Mouse (Mus musculus) frontal cortex, postnatal 14 days (tissue): ENCODE results near the gene Gm47996.
"Not testable (repeated sequence)": the region's sequence is repeated elsewhere in the genome, so short reads cannot be mapped to it uniquely, and the experiment has no call there.

ENCODE experiments used
- DNase-seq, 2 experiments: peaks; one replicate each; pipeline ENCODE4 v3.0.0; 2022; ENCODE audit warnings: low spot score in 2 of 2

Gm47996 gene

GRCm38 (mm10) chr1:151209824-151210355, at the start of gene Gm47996:
Gene Gm47996 (plus strand): TSS chr1:151210131.
- not testable (repeated sequence) for DNase-seq

DNA sequence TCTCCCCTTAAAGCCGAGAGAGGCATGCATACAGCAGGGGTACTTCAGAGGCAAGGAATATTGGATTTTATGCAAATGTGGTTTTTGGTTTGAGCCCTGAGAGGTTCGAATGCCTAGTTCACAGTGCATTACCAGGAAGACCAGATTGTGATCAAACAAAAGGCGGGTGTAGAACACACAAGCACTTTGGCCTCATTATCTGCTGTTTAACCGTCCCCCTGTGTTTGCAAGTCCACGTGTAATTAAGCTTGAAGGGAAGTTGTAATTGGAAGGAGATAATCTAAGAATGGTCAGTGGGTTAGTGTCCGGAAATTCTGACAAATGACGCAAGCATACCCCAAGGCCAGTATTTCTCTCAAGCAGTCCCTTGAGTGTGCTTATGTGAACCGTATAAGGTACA, 43.9 kb upstream of the Gm47996 start:
- DNase-seq = no peak

GRCm38 (mm10) chr1:151167297-151168047, 42.5 kb upstream of the Gm47996 start:
- no peak for DNase-seq

DNA sequence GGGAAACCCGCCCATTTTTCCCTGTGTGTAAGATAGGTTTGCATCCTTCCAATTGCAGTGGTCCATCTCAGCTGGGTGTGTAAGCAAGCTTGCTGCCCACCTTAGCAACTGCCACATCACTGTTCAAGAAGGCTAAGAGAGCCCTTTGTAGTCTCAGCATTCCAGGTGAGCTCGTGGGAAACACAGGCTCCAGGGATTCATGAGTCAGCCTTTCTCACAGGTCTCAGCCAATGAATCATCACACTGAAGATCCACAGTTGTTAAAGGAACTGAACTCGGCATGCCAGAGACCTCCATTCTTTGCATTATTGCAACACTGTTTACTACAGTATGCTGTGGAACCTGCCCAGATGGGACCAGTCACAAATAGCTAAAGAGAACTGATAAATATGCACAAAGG, 41.3 kb upstream of the Gm47996 start:
- no peak for DNase-seq

DNA sequence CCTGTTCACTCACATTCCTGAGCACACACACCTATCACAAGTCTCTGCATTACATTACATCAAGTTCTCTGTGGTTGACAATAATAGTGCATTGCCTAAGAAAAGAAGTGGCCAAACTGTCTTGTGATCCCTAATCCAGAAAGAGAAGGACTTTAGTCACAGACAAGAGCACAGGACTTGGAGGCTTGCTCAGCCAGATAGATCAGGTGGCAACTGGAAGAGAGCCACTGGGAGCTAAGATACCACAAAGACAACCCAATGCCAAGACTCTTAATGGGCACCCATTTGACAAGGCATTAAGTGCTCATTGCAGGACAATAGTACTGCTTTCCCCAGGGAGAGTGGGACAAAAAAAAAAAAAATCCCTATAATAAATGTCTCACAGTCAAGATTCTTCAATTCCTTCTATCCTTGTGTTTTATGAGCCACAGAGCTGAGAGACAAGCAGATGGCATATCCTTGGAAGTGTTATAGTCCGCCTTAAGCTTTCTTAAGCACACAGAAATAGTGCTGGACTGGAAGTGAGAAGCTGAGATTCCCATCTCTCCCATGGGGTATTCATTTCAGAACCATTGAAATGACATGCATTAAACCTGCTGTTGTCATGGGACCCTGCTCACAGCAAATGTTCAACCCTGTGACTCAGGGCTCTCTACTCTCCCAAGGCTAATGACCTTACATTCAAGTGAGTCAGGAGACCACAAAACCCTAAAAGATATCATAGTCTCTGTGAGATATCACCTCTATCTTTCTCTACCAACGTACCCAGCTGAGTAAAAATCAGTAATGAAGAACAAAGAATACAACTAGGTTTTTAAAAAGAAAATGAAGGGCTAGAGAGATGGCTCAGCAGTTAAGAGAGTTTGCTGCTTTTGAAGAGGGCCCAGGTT, 38.1 kb upstream of the Gm47996 start:
- no peak for DNase-seq

DNA sequence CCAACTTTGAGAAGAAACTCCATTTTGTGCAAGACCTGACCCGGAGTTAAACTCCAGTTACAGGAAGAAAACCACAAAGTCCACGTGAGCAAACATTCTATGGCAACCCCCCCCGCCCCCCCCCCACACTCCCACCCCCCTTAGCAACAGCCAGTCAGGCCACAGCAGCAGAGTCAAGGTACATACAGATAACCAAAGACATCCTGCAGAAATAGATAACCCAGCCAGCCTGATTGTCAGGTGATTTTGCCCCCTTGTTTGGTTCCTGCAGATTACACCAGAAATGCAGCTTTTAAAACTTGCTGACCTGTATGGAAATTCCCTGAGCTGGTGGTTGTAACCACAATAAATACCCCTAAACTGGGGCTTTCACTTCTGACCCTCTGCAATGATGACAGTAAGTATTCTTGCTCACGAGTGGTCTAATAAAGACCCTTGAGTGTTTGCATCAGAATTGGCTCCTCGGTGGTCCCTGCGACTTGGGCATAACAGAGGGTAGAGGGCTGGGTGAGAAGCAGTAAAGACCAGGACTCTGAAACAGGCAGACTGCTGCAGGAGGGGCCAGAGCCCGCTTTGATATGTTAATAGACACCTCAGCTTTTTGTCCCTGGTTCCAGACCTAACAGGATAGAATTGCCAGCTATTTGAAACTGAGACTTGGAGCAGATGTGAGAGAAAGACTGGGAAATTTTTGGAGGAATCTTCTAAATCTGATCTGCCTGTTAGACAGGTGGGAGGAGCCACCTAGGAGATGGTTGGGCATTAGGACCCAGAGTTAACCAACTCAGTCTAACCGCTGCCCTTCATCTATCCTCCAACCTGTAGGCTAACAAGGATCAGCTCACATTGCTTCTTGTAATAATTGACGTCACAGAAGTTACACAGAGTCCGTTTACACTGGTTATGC, 32.6 kb upstream of the Gm47996 start:
- no peak for DNase-seq

DNA sequence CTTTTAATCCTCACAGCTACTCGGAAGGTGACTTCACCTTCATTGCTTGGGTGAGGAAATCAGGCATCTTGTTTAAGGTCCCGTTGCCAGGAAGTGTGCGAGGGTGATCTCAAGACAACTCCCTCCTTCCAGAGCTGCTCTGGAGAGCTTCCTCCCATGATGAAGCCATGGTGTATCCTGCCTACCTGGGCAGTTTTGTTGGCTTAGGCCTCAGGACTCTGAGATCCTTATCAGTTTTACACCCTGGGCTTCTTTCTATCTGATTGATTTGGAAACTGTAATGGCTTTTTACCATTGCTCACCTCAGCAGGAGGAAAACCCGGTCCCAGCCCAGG, 32.0 kb upstream of the Gm47996 start:
- DNase-seq = no peak

DNA sequence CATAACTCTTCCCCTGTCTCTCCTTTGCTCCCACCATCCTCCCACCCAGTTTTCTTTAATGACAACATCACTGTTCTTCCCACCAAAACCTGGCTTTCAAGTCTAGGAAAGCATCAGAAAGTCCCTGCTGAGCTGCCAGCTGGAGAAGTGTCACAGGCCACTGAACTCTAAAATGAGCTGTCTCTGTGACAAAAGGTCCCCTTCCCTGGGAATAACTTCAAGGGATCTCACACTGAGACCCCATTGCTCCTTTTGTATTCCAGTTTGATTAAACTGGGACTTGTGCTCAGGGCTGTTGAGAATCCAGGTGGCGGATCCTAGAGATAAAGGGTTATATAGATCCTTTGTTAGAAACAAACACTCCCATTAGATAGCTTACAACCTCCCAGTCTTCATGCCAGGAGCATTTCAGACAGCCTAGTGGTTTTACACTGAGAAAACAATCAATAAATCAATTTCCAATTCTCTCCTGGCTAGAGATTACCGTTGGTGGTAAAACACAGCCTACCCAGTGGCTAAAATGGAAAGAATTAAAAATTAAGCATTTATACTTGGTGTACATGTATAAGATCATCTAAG, 31.3 kb upstream of the Gm47996 start:
- DNase-seq = no peak

GRCm38 (mm10) chr1:151180167-151180566, 29.8 kb upstream of the Gm47996 start:
- DNase-seq = no peak

- not testable (repeated sequence) for DNase-seq
Observed at GRCm38 (mm10) chr1:151182266-151182665, 27.7 kb upstream of the Gm47996 start, which contains the start of gene Gm47985. Gene Gm47985 (plus strand): TSS chr1:151182537.

GRCm38 (mm10) chr1:151186186-151186585, 23.7 kb upstream of the Gm47996 start:
- not testable (repeated sequence) for DNase-seq

DNA sequence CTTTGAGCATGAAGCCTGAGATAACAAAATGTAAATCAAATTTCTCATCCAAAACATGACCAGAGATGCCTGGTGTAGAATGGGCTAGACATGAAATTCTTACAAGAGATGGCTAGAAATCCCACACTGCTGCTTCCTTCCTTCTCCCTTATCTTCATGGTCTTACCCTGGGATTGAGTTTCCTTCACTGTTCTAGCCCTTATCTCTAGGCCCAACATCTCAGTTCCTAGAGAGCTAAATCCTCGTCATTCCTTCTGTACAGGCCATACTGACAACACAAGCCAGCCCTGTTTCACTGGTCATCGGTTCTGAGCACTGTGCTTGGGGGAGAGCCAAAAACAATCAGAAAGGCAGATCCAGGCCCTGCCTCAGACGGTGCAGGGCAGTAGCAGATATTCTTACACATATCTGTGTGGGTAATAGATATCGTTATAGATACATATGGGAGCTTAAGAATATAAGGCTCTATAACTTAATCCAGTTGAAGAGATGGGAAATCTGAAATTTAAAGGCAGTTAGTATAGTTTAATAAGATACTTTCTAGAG, 23.0 kb upstream of the Gm47996 start:
- not testable (repeated sequence) for DNase-seq

DNA sequence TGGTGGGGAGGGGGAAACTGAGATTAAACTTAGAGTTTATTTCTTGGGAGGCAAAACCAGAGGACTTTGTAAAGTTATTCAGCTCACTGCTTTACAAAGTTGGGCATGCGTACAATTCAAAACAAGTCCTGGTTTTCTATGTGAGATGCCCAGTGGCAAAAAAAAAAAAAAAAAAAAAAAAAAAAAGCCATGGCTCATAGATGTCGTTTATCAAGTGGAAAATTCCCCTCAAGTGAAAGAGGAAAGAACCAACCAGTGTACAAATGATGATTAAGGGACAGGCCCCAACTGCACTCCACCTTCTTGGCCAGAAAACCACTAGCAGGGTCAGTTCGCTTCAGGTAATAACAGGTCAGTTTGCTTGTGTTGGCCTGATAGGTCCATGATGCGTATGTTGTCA, 21.5 kb upstream of the Gm47996 start:
- no peak for DNase-seq

- not testable (repeated sequence) for DNase-seq
Observed at GRCm38 (mm10) chr1:151192075-151192474, 17.9 kb upstream of the Gm47996 start, which contains the start of gene Gm8947. Gene Gm8947 (plus strand): TSS chr1:151192376.

- DNase-seq = not testable (repeated sequence)
Observed at GRCm38 (mm10) chr1:151192739-151193138, 17.2 kb upstream of the Gm47996 start.

DNA sequence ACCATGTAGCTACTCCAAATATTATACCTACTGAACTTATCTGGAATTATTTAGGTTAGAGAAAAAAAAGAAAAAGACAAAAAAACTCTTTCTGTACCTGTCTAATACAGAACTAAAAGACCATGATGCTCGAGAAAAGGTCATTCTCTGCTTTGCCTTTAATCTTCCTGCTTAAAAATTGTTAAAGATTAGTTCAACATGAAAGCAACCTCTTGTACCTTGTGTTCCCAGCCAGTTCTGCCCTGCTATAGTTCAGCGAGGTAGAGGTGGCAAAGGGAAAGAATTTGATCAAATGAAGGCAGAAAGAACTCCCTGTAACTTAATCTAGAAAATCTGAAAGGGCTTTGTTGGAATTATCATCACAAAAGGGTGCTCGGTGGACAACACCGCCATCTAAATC, 13.9 kb upstream of the Gm47996 start:
- DNase-seq = not testable (repeated sequence)

DNA sequence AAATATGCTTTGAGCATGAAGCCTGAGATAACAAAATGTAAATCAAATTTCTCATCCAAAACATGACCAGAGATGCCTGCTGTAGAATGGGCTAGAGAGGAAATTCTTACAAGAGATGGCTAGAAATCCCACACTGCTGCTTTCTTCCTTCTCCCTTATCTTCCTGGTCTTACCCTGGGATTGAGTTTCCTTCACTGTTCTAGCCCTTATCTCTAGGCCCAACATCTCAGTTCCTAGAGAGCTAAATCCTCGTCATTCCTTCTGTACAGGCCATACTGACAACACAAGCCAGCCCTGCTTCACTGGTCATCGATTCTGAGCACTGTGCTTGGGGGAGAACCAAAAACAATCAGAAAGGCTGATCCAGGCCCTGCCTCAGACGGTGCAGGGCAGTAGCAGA, 13.2 kb upstream of the Gm47996 start:
- DNase-seq = not testable (repeated sequence)

DNA sequence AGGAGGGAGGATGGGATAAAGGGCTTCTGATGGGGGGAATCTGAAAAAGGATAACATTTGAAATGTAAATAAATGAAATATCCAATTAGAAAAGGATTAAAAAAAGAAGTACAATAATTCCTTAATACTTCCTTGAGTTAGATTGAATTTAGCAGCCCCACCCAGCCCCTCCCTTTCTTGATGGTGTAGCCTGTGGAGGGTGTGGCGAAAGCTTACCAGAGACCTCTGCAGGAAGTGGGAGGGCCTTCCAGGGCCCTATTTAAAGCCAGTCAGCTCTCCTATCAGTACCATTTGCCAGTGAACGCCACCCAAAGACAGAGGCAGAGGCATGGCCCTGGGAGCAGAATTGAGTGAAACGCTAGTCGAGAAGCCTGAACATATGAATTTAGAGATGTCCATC, 11.8 kb upstream of the Gm47996 start, which contains the start of gene Gm47995:
Gene Gm47995 (plus strand): TSS at position 329 of the 400 bp plus-strand sequence.
- DNase-seq = not testable (repeated sequence)

DNA sequence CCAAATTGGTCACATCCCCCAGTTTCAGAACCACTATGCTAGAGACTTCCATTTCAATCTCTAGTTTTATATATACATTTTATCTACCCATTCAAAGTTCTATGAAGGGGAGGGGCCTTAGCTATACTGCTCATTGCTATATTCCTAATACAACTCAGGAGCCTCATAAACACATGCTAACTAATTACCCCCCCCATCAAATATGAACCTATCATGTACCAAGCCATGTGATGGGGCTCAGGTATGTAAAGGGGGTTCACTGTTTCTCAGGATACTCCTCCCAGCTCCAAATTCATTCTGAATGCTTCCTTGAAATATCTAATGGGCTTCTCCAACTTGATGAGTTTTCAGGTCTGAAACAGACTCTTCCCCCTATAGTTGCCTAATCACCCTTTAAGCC, 9.3 kb upstream of the Gm47996 start:
- not testable (repeated sequence) for DNase-seq

DNA sequence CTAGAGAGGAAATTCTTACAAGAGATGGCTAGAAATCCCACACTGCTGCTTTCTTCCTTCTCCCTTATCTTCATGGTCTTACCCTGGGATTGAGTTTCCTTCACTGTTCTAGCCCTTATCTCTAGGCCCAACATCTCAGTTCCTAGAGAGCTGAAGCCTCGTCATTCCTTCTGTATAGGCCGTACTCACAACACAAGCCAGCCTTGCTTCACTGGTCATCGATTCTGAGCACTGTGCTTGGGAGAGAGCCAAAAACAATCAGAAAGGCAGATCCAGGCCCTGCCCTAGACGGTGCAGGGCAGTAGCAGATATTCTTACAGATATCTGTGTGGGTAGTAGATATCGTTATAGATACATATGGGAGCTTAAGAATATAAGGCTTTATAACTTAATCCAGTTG, 7.2 kb upstream of the Gm47996 start:
- not testable (repeated sequence) for DNase-seq

DNA sequence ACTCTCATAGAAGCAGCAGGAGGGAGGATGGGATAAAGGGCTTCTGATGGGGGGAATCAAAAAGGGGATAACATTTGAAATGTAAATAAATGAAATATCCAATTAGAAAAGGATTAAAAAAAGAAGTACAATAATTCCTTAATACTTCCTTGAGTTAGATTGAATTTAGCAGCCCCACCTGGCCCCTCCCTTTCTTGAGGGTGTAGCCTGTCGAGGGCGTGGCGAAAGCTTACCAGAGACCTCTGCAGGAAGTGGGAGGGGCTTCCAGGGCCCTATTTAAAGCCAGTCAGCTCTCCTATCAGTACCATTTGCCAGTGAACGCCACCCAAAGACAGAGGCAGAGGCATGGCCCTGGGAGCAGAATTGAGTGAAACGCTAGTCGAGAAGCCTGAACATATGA, 6.1 kb upstream of the Gm47996 start, which contains the start of gene 3110040M04Rik:
Gene 3110040M04Rik (plus strand): TSS at position 304 of the 400 bp plus-strand sequence.
- DNase-seq = not testable (repeated sequence)
